Mouse (Mus musculus): ENCODE data around the gene Shisal2a.

The Shisal2a gene

DNA sequence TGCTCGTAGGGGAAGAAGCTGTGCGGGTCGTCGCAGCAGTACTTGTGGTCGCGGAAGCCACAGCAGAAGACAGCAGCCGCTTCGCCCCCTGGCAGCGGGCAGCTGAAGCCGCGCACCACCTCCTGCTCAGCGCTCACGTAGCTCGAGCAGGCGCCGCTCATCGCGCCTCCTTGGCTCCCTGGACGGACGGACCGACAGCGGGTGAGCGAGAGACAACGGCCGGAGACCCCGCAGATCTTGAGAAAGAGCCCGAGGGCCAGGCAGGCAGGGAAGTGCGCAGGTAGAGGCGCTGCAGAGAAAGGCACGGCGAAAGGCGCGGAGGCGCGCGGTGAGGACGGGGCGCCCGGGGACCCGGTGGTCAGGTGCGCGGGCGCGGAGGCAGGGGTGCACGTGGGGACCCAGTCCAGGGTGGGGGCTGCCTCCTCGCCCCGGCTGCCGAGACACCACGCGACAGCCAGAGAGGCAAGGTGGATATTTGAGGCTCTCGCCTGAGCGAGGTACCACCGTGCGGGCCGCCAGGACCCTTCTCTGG is at the start of gene Shisal2a:
TSS of gene Shisal2a (minus strand) at position 167 of the 532 bp plus-strand sequence.
- DNase-seq (ENCODE audit: inconsistent ontology term), result no peak

DNA sequence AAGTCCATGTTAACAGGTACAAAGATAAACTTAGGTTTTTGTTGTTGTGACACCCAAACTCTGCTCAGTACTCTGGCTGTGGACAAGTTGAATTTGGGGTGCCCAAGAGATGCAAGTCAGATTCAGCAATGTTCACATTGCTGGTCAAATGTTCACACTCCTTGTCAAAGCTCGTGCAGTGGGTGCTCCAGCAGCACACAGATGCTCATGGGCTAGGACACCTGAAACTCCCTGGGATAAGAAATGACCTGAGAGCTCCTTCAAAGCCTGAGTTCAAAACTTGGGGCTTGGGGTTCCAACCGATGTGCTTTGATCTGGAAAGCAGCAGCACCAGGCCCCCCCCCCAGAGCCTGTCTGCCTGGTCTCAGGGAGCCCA is 48.4 kb upstream of the Shisal2a start:
- DNase-seq (ENCODE audit: inconsistent ontology term), result no peak

DNA sequence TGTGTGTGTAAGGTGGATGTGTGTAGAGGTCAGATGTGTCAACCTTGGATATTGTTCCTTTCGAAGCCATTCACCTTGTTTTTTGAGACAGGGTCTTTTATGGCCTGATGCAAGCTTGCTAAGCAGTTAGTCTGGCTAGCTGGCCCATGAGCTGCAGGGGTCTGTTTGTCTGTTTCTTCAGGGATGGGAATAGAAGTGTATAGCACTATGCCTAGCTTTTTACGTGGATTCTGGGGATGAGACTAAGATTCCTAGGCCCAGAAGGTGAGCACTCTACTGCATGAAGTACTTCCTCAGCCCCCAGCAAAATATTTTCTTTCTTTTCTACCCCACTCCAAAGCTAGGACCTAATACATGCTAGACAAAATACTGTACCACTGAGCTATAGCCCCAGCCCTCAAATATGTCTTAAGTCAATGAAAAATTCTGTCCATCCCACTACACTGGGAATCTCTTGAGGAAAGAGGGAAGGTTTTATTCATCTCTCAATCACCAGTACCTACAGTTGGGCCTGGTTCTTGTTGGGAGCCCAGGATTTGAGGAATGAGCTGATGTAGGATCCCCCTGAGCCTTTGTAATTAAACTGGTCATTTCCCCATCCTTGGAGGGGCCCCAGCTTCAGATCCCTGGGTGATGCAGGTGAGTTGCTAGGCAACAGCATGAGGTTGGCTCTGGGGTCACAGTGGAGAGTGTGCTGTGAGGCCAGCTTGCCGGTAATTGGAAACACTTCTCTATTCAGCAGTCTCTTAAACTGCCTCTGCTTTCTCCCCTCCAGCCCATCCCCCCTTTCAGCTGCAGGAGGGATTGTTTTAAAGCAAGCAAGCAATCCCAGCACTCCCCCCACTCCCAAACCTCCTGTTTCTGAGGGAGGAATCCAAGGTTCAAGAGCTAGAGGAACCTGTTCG is 47.8 kb upstream of the Shisal2a start:
- DNase-seq (ENCODE audit: inconsistent ontology term), result no peak

DNA sequence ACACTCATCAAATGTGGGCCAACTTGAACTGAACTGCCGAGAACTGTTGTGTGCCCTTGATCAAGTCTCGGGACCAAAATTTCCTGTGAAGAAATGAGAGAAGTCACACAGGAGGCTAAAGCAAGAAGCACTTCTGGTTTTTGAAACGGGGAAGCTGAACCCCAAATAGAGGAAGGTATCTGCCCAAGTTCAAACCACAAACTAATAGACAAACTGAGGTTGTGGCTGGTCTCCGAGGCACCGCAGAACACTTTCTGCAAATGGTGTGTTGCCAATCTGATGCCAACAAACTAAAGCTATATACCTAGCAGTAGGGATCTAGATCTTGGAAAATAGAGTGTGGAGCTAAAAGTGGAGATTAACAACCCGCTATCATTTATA is 45.2 kb upstream of the Shisal2a start:
- no peak for DNase-seq (ENCODE audit: inconsistent ontology term)

DNA sequence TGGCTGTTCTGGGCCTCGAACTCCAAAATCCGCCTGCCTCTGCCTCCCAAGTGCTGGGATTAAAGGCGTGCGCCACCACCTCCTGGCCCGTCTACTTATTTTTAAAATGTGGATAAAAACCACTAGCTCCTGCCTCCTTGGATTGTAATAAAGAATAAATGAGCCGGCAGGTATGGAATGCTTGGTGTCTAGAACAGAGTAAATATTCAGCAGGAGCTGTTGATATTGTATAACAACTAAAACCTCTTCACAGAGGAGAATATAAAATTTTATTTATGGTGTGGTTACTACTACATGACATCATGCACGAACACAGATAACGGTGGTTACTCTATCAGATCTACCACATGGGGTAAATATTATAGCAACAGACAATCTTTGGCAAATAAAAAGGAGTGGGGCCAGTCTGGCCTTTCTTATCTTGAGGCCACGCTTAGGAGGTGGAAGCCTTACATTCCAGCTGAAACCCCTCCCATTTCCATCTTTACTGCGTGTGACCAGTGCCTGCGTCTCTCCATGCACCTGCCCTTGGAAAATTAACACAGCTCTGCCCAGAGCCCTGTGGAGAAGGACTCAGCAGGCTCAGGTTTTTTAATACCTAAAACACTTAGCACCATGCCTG is 44.7 kb upstream of the Shisal2a start:
- DNase-seq (ENCODE audit: inconsistent ontology term), result no peak

DNA sequence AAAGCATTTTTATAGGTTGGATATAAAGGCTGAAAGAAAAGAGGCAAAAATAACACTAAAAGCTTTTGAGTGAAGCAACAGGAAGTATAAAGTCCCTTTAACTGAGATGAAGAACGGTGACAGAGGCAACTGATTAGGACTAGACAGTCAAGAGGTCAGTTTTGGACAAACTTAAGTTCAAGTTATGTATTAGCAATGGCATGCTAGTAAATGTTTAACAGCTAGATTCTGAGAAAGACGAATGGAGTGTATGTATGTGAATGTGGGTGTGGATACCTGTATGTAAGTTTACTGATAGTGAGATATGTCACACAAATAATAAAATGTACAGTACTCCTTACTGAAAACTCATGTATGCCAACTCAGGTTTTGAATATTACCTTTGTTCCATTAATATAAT is 41.4 kb upstream of the Shisal2a start:
- no peak for DNase-seq (ENCODE audit: inconsistent ontology term)

DNA sequence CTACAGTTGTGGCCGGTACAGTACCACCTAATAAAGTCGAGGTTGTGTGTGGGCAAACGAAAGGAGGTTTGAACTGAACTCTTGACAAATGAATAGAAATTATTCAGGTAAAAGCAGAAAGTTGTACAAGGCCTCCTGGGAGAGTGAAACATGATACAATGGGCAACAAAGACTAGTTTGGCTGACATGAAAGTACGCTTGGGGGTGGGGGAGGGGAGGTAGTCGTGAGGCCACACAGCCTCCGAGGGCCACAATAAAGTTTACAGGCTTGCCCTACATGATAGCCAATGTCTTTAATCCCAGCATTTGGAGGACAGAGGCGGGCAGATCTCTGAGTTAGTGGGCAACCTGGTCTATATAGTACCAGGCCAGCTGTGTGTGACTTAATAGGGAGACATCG is 24.5 kb upstream of the Shisal2a start:
- no peak for DNase-seq (ENCODE audit: inconsistent ontology term)

DNA sequence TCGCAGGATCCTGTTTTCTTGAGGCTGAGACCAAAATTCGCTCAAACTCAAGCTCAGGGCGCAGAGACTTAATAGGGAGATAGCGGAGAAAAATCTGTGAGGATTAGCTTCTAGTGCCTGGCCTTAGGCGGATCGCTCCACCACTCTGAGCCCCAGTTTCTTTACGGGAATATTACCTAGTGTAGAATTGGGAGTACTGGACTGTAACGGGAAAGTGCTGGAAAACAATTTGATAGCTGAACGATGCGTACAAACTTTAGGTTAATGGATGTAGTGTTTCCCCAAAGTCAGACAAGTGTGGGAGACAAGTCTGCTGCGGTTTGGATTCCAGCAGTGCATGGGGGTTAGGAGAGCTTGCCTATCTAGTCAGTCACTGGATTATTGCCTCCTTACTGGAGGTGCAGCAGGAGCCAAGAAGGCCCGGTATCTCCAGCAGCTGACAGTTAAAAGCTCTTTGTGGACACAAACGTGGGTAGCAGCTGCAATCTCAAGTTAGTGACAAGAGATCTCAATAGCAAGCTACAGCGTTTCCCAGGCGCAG is 23.8 kb upstream of the Shisal2a start, which contains the start of gene Gpx7:
TSS of gene Gpx7 (minus strand) at position 101 of the 541 bp plus-strand sequence.
- no peak for DNase-seq (ENCODE audit: inconsistent ontology term)

DNA sequence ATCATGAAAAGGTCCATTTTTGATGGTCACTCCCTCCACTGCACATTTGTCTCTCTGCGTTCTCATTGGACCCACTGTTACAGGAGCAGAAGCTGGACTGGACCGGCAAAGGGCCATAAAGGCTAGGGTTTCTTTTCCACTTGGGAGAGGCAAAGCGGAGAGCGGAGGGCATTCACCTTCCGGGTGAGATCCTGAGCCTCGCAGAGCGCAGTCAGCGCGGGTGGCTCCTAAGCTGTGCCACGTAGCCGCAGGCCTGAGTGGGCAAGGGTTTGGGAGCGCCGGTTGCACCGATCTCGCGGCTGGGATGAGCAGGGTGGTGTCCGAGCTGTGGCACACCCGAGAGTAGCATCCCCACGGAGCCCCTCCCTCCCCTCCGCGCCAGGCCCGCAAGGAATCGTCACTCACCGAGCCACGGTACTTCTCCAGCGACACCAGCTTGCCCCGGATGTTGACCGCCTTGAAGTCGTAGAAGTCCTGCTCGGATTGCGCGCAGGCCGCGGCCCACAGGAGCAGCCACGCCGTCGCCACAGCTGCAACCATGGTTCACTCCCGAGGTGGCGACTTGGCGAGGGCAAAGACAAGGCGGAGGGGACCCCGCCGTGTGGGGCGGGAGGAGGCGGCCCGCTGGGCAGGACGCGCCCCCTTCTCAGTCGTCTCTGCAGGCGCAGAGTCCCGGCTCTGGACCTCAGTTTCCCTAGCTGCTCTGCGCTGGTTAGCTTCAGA is 23.1 kb upstream of the Shisal2a start:
- peak; percentile 70 for DNase-seq (ENCODE audit: inconsistent ontology term)

DNA sequence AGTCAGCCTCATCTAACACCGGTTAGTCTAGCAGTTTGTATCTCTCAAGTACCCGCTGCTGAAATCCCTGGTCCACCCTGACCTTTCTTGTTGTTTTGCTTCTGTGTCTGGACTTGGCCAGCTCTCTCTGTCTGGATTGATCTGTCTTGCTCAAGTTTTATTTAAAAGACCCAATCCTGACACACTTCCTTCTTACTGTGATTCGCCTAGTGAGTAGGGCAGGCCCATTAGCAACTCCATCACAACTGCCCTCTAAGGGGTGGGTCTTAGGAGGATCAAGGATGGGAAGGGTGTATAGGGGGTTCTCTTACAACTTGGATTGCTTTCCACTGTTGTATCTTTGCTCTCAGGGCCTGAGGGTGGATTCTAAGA is 22.6 kb upstream of the Shisal2a start:
- peak; percentile 67 for DNase-seq (ENCODE audit: inconsistent ontology term)

DNA sequence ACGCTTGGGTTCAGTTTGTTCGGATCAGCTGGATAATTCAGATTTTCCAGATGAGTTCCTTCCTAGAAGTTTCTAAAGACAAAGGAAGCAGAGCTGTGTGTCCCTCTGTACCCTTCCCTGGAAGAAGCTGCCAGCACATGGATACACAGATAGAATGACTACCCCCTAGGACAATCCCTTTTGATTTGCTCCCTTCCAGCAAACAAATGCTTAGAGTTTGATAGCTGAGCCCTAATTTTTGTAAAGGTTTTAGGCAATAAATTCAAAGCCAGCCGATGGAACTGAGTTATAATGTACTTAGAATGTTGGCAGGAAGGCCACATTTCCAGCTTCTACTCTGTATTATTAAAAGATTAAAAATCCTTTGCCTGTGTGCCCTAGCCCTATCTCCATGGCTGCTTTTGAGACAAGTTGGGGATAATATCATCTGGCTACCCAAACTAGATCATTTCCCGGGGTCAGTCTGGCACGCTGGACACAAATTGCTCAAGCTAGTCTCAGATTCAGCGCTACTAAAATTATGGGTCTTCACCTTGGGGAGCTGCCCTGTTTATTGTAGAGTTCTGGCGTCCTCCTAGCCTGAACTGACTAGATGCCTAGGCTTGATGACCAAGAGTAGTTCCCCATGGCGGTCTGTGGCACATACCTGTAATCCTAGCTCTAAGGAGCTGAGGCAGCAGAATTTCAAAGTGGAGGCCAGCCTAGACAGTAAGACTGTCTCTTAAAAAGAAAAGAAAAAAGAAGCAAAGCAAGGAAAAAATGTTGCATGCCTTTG is 20.9 kb upstream of the Shisal2a start:
- DNase-seq (ENCODE audit: inconsistent ontology term), result no peak

DNA sequence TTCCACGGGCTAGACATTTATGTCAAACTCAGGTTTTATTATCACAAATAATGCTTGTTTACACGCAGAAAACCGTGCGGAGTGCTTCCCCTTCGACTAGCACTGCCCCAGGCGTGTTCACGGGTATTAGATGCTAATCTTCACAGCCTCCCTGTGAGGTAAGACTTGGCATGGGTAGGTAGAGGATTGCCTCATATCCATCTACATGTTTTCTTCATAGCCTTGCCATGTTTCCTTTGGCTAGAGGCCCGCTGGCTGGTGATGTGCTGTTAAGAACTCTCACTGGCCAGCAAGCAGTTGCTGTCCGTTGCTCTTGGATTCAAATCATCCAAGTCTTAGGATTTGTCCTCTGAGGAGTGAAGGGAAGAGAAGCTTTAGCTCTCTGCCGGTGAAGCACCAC is 17.2 kb upstream of the Shisal2a start:
- no peak for DNase-seq (ENCODE audit: inconsistent ontology term)

DNA sequence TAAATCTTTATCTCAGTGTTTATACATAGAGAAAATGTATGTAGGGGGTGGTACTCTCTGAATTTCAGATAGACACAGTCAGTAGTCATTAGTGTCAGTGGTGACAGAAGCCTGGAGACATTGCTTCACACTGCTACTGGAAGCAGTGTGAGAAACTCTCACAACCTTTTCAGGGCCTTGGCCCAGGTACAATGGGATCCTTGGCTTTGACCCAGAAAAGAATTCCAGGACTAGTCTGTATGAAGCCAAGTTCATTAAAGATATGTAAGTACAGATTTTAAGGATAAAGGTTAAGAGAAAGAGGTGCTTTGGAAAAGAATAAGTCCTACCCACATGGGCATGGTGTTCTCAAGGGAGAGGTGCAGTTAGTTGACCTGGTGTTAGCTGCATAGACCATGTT is 11.1 kb upstream of the Shisal2a start:
- no peak for DNase-seq (ENCODE audit: inconsistent ontology term)

DNA sequence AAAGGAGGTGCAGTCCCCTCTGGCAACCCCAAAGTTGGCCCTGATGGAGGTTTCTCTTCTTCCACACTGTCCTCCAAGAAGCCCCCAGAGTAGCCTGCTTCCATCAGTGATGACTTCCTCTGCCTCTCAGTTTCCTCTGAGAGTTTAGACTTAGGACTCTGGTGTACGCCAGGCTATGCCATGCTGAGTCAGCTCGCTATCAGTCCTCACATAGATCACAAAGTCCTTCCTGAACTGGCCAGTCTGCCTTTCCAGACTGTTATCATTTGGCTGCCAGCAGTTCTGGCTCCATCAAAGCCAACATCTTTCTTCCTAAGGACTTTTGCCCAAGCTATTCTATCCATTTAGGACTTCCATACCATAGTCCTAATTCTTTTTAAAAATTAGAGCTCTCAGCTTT is 9.4 kb upstream of the Shisal2a start:
- DNase-seq (ENCODE audit: inconsistent ontology term), result no peak

DNA sequence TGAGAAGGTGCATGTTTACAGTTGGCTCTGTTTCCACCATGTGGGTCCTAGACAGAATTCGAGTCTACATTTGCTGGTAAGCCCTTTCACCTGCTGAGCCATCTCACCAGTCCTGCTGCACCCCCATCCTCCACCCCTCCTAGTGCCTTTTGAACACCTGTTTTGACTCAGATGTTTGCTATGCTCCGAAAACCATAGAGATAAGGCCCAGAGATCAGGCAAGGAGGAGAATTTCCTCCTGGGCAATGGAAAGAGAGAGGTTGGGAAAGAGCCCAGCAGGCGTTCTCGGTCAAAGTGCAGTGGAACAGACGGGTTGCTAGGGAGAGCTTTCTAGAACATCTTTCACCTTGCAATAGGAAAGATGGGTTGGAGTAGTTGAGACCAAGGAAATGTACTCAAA is 8.0 kb upstream of the Shisal2a start:
- no peak for DNase-seq (ENCODE audit: inconsistent ontology term)

DNA sequence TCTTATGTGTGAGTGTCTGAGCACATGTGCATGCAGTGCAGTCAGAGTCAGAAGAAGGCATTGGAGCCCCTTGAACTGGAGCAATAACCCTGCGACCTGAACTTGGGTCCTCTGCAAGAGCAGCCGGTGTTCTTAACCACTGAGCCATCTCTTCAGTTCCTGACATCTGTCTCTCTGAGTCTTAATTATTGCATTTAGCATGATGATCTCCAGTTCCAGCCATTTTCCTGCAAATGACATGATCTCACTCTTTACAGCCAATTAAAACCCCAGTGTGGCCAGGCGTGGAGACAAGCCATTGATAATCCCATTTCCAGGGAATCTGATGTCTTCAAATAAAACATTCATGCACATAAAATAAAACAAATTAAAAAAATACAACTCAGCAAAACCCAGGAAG is 5.6 kb upstream of the Shisal2a start:
- no peak for DNase-seq (ENCODE audit: inconsistent ontology term)

DNA sequence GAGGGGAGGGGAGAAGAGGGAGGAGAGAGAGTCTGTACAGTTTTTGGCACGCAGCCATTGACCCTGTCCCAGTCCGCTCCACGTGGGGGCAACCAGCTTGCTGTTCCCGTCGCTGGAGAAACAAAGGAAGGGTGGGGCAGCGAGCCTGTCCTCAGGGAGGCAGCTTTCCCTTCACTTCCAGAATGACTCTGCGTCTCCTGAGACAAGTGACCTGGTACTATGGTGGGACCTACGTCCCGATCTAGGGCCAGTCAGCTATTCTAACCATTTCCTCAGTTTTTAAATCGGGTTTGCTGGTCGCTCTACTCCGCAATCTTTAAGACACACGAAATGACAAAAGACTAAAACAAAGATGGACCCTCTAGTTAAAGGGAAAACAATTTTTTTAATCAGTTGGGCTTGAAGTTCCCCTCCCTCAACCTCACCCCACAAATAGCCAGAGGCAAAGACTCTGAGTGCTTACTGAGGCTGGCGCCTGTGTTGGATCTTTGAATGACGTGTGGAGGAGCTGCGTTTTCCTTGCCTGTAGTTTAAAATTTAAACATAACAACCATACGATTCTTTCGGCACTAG is 4.6 kb upstream of the Shisal2a start:
- peak; percentile 54 for DNase-seq (ENCODE audit: inconsistent ontology term)

DNA sequence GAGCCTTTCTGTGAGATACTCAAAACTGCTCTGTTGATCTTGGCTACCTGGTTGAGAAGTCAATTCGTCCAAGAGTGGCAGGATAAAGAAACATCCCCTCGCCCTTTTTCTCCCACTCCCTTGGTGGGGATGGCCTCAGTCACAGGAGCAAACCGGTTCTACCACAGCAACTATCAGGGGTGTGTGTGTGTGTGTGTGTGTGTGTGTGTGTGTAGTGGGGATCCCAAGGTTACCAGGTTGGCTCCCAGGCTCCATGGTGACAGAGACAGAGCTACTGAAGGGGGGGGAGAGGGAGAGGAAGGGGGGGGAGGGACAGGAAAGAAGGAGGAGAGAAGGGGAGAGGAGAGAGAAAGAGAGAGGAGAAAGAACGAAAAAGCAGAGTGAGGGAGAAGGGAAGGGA is 4.0 kb upstream of the Shisal2a start:
- no peak for DNase-seq (ENCODE audit: inconsistent ontology term)

DNA sequence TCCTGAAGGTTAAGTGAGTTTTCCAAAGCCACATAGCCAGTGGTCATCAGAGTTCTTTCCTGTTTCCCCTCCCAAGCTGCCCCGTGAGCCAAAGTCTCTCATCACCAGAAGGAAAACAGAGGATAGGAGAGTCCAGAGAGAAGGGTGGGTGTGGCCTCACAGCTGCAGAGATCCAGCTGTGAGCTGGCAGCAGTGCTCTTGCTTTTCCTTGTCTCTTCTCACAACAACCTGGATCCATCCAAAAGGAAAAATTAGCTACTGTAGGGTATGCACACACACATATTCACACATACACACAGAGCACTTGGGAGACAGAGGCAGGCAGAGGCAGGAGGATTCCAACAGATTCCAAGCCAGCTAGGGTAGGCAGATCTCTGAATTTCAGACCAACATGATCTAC is 2.9 kb upstream of the Shisal2a start:
- no peak for DNase-seq (ENCODE audit: inconsistent ontology term)

DNA sequence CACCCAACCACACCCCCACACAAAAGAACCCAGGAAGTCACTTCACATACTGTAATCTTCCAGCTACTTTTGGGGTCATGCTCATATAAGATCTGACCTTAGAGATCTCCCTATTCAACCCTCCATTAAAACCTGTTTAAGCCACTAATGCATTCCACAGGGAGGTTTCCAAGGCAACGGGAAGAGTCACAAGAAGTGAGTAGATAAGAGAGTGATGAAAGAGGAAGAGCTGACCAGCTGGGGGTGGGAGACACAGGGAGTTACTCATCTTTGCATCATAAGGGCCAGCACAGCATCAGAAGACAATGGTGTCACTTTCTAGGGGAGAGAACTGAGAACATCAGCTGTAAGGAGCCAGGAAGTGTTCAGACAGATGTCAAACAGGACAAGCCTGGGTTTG is 3.0 kb downstream of the Shisal2a start:
- DNase-seq (ENCODE audit: inconsistent ontology term), result peak; percentile 42

DNA sequence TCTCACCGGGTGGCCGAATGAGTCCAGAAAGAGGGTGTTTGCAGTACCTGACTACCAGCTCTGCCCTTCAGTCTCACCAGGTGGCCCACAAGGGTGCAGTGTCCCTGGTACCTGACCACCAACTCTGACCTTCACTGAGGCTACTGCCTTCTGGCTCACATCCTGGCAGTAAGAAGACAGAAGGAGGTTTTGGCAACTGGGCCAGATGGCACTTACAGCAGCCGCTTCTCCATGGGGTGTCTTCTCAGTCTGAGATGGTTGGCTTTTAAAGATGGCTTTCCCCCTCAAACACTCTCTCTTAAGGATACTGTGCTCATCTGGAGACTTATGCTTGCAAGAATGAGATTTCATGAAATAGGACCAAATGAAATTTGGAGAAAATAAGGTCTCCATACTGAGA is 3.7 kb downstream of the Shisal2a start:
- DNase-seq (ENCODE audit: inconsistent ontology term), result no peak

All from Muller cell, postnatal 12 days (primary cell).